Mouse (Mus musculus) lung, adult 2 months (tissue): ENCODE data around the gene Col23a1. TPM values are rescaled to one million over a fixed set of nuclear protein-coding genes. Genes with fewer than 3 reads are reported as not detected.
"Not testable (repeated sequence)": the region's sequence is repeated elsewhere in the genome, so short reads cannot be mapped to it uniquely, and the experiment has no call there.

ENCODE experiments used
- DNase-seq: peaks from one replicate; pipeline ENCODE4 v3.0.0; 2022
- H3K4me1 ChIP-seq: fragments of 200-500 bp; 2 replicates; pipeline ENCODE4 v1.6.1; 2011; ENCODE audit warnings: low read length; ENCODE audit not compliant: control insufficient read depth, insufficient read depth
- H3K4me3 ChIP-seq: fragments of 200-500 bp; replicated peaks from 2 replicates; pipeline ENCODE3; 2011; ENCODE audit warnings: low read depth, mild to moderate bottlenecking, control low read depth, low read length; ENCODE audit errors: extremely low read depth
- CTCF ChIP-seq: fragments of 200-500 bp; IDR thresholded peaks from 2 replicates; pipeline ENCODE4 v1.5.1; 2011; ENCODE audit warnings: mild to moderate bottlenecking, low read length, control low read depth; ENCODE audit not compliant: insufficient read depth
- POLR2A ChIP-seq: fragments of 200-500 bp; IDR thresholded peaks from 2 replicates; pipeline ENCODE4 v1.6.1; 2011; ENCODE audit warnings: low read depth, mild to moderate bottlenecking, control low read depth, low read length, borderline replicate concordance; ENCODE audit errors: extremely low read depth
- WGBS: fragments of 180-500 bp; shearing (Covaris S2); methylation state at CpG from one replicate; pipeline ENCODE4 v1.1.7; 2018; 5-methylcytosine and 5-hydroxymethylcytosine counted together
- polyA plus RNA-seq: library from polyadenylated mRNA; depleted of rRNA; stranded (reverse); fragments of >200 nt; gene quantifications from 2 replicates; pipeline ENCODE4 v1.2.3, GENCODE M21; 2012

Col23a1 gene
- polyA plus RNA-seq, 1 experiment: 27.1 TPM

GRCm38 (mm10) chr11:51342776-51343175 is 53.1 kb downstream of the Col23a1 start:
- Histone ChIP-seq H3K4me3 (no peak overlapping the region), H3K4me1 (peaks cover 5% of the 10 kb centered on the region)
- no peak for DNase-seq
- TF ChIP-seq POLR2A (no peak), CTCF (no peak)
- 73% methylated on average over 6 of the region's 6 CpGs for WGBS

- peaks cover 5% of the 10 kb centered on the region for H3K4me1 ChIP-seq
- 56% methylated on average over 4 of the region's 4 CpGs for WGBS
- TF ChIP-seq CTCF (no peak), POLR2A (no peak)
- no peak for DNase-seq
- no peak overlapping the region for H3K4me3 ChIP-seq
These were observed 53.6 kb downstream of the Col23a1 start for GRCm38 (mm10) chr11:51343312-51343711.

- DNase-seq: no peak
These were observed 54.1 kb downstream of the Col23a1 start for GRCm38 (mm10) chr11:51343728-51344289.

GRCm38 (mm10) chr11:51345481-51346465 is 56.1 kb downstream of the Col23a1 start:
- 80% methylated on average over 21 of the region's 21 CpGs for WGBS
- H3K4me3 ChIP-seq: no peak overlapping the region
- DNase-seq: no peak

More at GRCm38 (mm10) chr11:51343728-51344289, 54.1 kb downstream of the Col23a1 start:
- no peak overlapping the region for H3K4me3 ChIP-seq
- TF ChIP-seq CTCF (no peak), POLR2A (no peak)
- 75% methylated on average over 5 of the region's 5 CpGs for WGBS
- peaks cover 5% of the 10 kb centered on the region; the same call in 1 of the 2 replicates for H3K4me1 ChIP-seq

GRCm38 (mm10) chr11:51347756-51348155 is 58.0 kb downstream of the Col23a1 start:
- DNase-seq: no peak
- peaks cover 2% of the 10 kb centered on the region; the same call in 1 of the 2 replicates for H3K4me1 ChIP-seq
- WGBS: 84% methylated on average over 2 of the region's 2 CpGs

More at GRCm38 (mm10) chr11:51345481-51346465, 56.1 kb downstream of the Col23a1 start:
- peaks cover 5% of the 10 kb centered on the region; the same call in 1 of the 2 replicates for H3K4me1 ChIP-seq
- TF ChIP-seq CTCF (no peak), POLR2A (no peak)

GRCm38 (mm10) chr11:51349665-51350064 is 59.9 kb downstream of the Col23a1 start:
- no peaks in the 10 kb centered on the region for H3K4me1 ChIP-seq
- no peak for TF ChIP-seq CTCF
- no peak for TF ChIP-seq POLR2A
- no peak for DNase-seq
- no peak overlapping the region for H3K4me3 ChIP-seq

More at GRCm38 (mm10) chr11:51347756-51348155, 58.0 kb downstream of the Col23a1 start:
- H3K4me3 ChIP-seq: no peak overlapping the region
- no peak for TF ChIP-seq CTCF
- TF ChIP-seq POLR2A: no peak

- Histone ChIP-seq H3K4me3 (no peak overlapping the region), H3K4me1 (no peaks in the 10 kb centered on the region)
- DNase-seq: no peak
- TF ChIP-seq POLR2A: no peak
- no peak for TF ChIP-seq CTCF
- WGBS: 69% methylated on average over 9 of the region's 9 CpGs
These were observed 61.4 kb downstream of the Col23a1 start for GRCm38 (mm10) chr11:51351151-51351550.

- no peak for TF ChIP-seq POLR2A
- no peak for TF ChIP-seq CTCF
- Histone ChIP-seq H3K4me3 (no peak overlapping the region), H3K4me1 (no peaks in the 10 kb centered on the region)
- WGBS: 36% methylated on average over 5 of the region's 5 CpGs
- DNase-seq: no peak
These were observed 62.1 kb downstream of the Col23a1 start for GRCm38 (mm10) chr11:51351841-51352240.

- TF ChIP-seq POLR2A (no peak), CTCF (no peak)
- DNase-seq: no peak
- no peaks in the 10 kb centered on the region for H3K4me1 ChIP-seq
- no peak overlapping the region for H3K4me3 ChIP-seq
- WGBS: 67% methylated on average over 5 of the region's 5 CpGs
These were observed 64.0 kb downstream of the Col23a1 start for GRCm38 (mm10) chr11:51353746-51354145.

- whole genome bisulfite sequencing: 93% methylated on average over 9 of the region's 9 CpGs
- not testable (repeated sequence) for H3K4me3 ChIP-seq, H3K4me1 ChIP-seq, DNase-seq
These were observed 69.3 kb downstream of the Col23a1 start for GRCm38 (mm10) chr11:51358981-51359380.
